Mouse (Mus musculus) neural tube, embryonic 11.5 days (tissue): Measurements from ENCODE around the gene Calml4. TPM values are rescaled to one million over a fixed set of nuclear protein-coding genes. Genes with fewer than 3 reads are reported as not detected.

ENCODE experiments used
- polyA plus RNA-seq: library from polyadenylated mRNA; unstranded; fragments of >200 nt; fragmentation: Nextera tagmentation; extraction: Ambion mirVana; gene quantifications from 2 replicates; pipeline ENCODE4 v1.2.1, GENCODE M21; 2014

Gene Calml4
- polyA plus RNA-seq, 1 experiment from 2014 or later = 1.8 TPM

Other genes with a start within 250 kb of the Calml4 start
- 3.0 and 3.4 TPM in 2 replicates for gene Itga11, start 180.3 kb upstream of the Calml4 start, polyA plus RNA-seq
- 57.2 and 59.3 TPM in 2 replicates for gene Fem1b, start 46.1 kb upstream of the Calml4 start, polyA plus RNA-seq
- 10.2 and 10.4 TPM in 2 replicates for gene Cln6, start 19.3 kb upstream of the Calml4 start, polyA plus RNA-seq
- gene Pias1, start 129.8 kb downstream of the Calml4 start, polyA plus RNA-seq = 60.3 and 63.2 TPM in 2 replicates